Mouse (Mus musculus): ENCODE data around the gene Fdxr. TPM values are rescaled to one million over a fixed set of nuclear protein-coding genes. Genes with fewer than 3 reads are reported as not detected.

The Fdxr gene
- polyA plus RNA-seq, 1 experiment from 2014 or later = 19.4 TPM

DNA sequence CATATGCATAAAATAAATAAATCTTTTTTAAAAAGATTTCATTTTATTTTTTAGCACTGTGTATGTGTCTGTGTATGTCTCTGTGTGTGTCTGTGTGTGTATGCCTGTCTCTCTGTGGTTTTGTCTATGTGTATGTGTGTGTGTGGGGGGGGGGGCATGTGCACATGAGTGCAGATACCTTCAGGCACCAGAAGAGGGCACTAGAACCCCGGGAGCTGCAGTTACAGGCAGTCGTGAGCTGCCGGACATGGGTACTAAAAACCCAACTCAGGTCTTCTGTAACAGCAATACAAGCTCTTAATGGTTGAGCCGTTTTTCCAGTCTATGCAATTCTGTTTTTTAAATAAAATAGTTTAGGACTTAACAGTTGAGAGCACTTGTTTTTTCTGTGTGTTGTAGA, 23.9 kb upstream of the Fdxr start:
- H3K4me1 ChIP-seq (replicated peaks) = peaks cover 17% of the 10 kb centered on the region
- WGBS = 87% methylated on average over 4 of the region's 4 CpGs

DNA sequence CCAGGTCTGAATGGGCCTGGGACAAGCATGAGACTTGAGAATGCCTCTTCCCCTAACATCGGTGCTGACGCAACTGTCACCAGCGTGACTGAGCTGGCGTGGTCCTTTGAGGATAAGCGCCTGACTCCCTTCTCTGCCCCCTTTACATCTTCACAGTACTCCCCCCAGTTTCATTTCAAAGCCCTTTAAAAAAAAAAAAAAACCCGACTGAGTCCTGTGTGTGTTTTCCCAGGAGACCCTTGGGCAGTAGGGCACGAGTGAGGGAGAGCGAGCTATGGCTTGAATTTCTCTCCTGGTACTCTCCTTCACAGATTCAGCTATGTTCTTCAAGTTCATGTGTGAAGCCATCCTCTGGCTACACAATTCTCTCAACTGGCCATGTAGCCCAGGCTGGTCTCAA, 21.3 kb upstream of the Fdxr start:
- H3K27me3 ChIP-seq = peaks cover 21% of the 10 kb centered on the region
- H3K4me1 ChIP-seq (replicated peaks) = peaks cover 17% of the 10 kb centered on the region
- no peak for ATAC-seq (ENCODE audit: low read depth)
- H3K36me3 ChIP-seq = no peaks in the 10 kb centered on the region
- 67% methylated on average over 8 of the region's 8 CpGs for WGBS
- H3K9ac ChIP-seq = no peak overlapping the region
- no peak overlapping the region for H3K4me3 ChIP-seq
- no peaks in the 10 kb centered on the region for H3K9me3 ChIP-seq
- H3K27ac ChIP-seq (replicated peaks) = no peak overlapping the region
- H3K4me2 ChIP-seq = peak overlapping the region; percentile 80; the same call in 1 of the 2 replicates

More for the DNA sequence above, 23.9 kb upstream of the Fdxr start:
- Histone ChIP-seq H3K36me3 (no peaks in the 10 kb centered on the region), H3K27me3 (peaks cover 21% of the 10 kb centered on the region), H3K9me3 (no peaks in the 10 kb centered on the region), H3K4me3 (no peak overlapping the region), H3K9ac (no peak overlapping the region), H3K4me2 (no peak overlapping the region), H3K27ac (replicated peaks) (no peak overlapping the region)
- ATAC-seq (ENCODE audit: low read depth) = no peak

DNA sequence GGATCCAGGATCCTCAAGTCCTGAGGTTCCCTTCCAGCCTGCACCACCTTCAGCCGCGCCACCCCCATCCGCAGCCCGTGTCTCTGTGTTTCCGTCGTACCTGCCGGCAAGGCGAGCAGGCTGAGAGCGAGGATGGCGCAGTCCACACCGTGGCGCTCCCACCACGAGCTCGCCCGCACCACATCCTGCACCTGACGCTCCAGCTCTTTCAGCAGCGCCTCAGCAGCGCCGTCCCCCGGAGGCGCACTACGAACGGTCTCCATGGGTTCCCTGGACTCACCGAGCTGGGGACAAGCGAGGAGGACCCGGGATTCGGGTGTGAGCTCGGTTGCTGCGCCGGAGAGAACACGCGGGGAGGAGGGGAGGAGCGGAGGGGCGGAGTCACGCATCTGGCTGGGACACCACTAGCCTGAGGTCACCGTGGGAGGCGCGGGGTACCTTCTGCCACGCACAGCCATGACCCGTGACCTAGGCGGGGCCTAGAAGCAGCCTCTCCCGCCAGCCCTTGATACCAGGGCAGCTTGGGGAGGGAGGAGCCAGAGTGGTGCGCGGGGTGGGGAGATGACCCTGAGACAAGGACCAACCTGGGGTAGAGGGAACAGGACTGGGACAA, 20.5 kb upstream of the Fdxr start, which contains the start of gene Fads6:
Gene Fads6 (minus strand): TSS at position 450 of the 613 bp plus-strand sequence.
- peak; percentile 87 for ATAC-seq (ENCODE audit: low read depth)
- peak within 1 kb of the TSS; percentile 75 for H3K9ac ChIP-seq
- H3K27ac ChIP-seq (replicated peaks) = peak within 1 kb of the TSS; percentile 42; the same call in 1 of the 2 replicates
- H3K9me3 ChIP-seq = no peaks in the 10 kb centered on the region
- H3K4me2 ChIP-seq = peak within 1 kb of the TSS; percentile 80
- under 1% methylated on average over 43 of the region's 44 CpGs for WGBS
- peaks cover 17% of the 10 kb centered on the region for H3K4me1 ChIP-seq (replicated peaks)
- no peaks in the 10 kb centered on the region for H3K36me3 ChIP-seq
- peak within 1 kb of the TSS; percentile 52 for H3K4me3 ChIP-seq
- H3K27me3 ChIP-seq = peaks cover 21% of the 10 kb centered on the region

DNA sequence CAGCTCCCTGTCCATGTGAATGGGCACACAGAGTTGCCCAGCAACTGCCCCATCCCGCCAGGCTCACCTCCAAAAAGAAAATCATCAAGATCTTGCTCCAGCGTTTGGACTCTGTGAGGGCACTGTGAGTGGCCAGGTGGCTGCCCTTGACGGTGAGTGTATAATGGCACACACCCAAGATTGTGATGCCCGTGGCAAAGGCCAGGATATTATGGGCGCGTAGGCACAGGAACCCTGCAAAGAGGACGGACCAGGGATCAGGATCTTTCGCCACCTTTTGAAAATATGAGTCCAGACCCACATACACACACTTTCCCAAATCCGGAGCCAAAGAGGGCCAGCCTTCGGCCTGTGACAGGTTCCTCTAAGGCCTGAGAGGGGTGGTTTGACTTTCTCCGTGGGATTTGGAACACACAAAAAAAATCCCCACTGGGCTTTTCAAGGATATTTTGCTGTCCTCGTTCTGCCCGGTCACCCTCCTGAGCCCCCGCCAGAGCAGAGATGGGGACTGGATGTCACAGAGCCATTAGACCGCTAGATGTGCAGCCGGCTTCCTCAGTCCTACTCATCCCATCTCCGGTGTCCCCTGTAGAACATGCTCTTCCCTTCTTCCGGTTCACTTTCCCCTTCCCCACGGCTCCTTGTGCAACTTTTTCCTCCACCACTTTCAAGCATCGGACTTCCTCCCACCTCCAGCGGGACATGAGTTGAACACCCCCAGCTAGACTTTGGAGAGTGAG, 19.8 kb upstream of the Fdxr start:
- Histone ChIP-seq H3K9me3 (no peaks in the 10 kb centered on the region), H3K36me3 (no peaks in the 10 kb centered on the region), H3K4me1 (replicated peaks) (peaks cover 17% of the 10 kb centered on the region), H3K27ac (replicated peaks) (no peak overlapping the region), H3K27me3 (peaks cover 21% of the 10 kb centered on the region), H3K4me2 (peak overlapping the region; percentile 80), H3K4me3 (peak overlapping the region; percentile 52), H3K9ac (peak overlapping the region; percentile 75)
- peak; percentile 61 for ATAC-seq (ENCODE audit: low read depth)
- WGBS = 58% methylated on average over 21 of the region's 21 CpGs

DNA sequence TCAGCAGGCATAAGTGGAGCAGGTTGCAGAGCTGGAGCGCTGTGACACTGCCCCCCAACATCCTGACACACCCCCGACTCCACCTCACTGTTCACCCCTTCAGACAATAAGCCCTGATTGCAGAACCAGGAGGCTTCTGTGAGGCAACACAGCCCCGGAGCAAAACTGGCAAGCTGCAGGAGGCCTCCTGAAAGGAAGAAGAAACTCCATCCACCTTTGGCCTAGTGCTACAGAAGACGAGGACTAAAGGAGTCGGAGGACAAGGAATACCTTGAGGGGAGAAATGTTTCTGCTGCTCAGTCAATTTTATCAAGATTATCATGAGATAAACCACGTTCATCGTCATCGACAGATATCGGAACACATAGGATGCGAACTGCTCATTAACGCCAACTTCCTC, 19.1 kb upstream of the Fdxr start:
- peaks cover 21% of the 10 kb centered on the region for H3K27me3 ChIP-seq
- H3K36me3 ChIP-seq = no peaks in the 10 kb centered on the region
- H3K4me2 ChIP-seq = 0 out of 2 replicates have a peak overlapping the region, but pooled peaks have one; percentile 80
- 91% methylated on average over 11 of the region's 11 CpGs for WGBS
- no peak for ATAC-seq (ENCODE audit: low read depth)
- H3K9ac ChIP-seq = no peak overlapping the region
- H3K9me3 ChIP-seq = no peaks in the 10 kb centered on the region
- H3K4me1 ChIP-seq (replicated peaks) = peaks cover 17% of the 10 kb centered on the region
- H3K27ac ChIP-seq (replicated peaks) = no peak overlapping the region
- no peak overlapping the region for H3K4me3 ChIP-seq

DNA sequence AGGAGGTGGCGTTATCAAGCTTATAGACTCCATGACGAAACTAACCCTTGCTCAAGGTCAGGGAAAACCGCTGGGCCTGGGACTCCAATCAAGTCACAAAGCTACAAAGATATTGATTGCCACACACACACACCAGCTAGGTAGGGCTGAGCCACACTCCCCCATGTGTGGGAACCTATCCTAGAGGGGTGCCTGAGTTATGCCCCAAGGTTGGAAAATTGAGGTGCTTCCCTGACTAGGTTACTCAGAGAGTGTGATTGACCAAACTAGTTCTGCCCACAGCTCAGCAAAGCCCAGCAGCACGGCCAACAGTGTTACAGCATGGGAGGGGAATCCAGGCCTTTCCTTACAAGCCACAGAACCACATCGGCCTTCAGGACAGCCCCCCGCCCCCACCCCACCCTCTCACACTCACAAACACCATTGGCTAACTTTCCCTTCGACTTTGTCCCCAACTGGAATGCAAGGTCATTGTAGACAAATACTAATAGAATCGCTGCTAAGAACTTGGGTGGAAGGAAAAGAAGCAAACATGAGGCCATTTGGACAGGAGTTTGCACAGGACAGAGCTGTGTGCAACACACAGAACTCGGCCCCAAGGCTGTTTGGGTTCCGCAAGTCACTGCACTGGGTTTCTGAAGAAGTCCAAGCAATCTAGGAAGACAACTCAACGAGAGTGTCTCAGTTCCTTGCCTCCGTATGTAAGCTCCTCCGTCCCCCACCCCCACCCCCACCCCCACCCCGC, 16.0 kb upstream of the Fdxr start:
- H3K4me3 ChIP-seq = no peak overlapping the region
- H3K4me1 ChIP-seq (replicated peaks) = peaks cover 15% of the 10 kb centered on the region
- no peak overlapping the region for H3K9ac ChIP-seq
- H3K27ac ChIP-seq (replicated peaks) = 0 out of 2 replicates have a peak overlapping the region, but pooled peaks have one; percentile 0
- no peaks in the 10 kb centered on the region for H3K9me3 ChIP-seq
- H3K36me3 ChIP-seq = no peaks in the 10 kb centered on the region
- no peak overlapping the region for H3K4me2 ChIP-seq
- 66% methylated on average over 14 of the region's 14 CpGs for WGBS
- no peak for ATAC-seq (ENCODE audit: low read depth)
- peaks cover 11% of the 10 kb centered on the region for H3K27me3 ChIP-seq

DNA sequence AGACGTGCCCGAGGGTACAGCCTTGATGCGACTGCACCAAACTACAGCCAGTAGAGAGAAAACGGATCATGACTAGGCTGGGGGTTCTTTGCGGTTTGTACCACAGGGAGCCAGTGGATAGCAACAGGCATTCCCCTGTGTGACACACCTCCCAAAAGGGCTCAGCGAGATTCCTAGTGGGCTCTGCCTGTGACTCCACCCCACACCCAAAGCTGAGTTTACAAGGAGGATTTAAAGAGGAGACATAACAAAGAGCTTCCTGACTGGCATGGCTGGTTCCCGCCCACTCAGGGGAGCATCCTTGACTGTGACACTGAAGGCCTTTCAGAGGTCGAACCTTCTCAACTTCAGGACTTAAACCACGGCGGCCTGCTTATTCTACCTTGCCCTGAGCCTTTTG, 14.7 kb upstream of the Fdxr start:
- no peak overlapping the region for H3K4me2 ChIP-seq
- H3K9me3 ChIP-seq = no peaks in the 10 kb centered on the region
- peaks cover 6% of the 10 kb centered on the region for H3K27me3 ChIP-seq
- no peak overlapping the region for H3K4me3 ChIP-seq
- no peaks in the 10 kb centered on the region for H3K36me3 ChIP-seq
- 81% methylated on average over 10 of the region's 10 CpGs for WGBS
- peaks cover 6% of the 10 kb centered on the region; the same call in 1 of the 2 replicates for H3K4me1 ChIP-seq (replicated peaks)
- no peak overlapping the region for H3K27ac ChIP-seq (replicated peaks)
- no peak overlapping the region for H3K9ac ChIP-seq
- ATAC-seq (ENCODE audit: low read depth) = no peak

DNA sequence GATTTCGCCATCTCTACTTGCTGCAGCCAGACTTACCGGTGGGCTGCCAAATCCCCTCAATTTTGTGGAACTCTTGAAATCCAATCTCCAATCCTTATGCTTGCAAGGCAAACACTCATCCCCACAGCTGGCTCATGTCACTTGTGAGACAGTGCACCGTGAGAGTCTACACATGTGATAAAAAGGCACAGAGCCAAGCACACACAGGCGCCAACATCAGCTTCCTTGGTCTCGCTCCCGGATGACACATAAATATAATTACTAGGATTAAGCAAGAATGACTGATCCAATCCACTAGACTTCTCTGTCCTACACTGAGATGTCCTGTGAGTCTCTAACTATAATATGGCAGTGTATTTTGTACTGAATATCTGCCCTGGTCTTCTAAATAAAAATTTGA, 14.1 kb upstream of the Fdxr start:
- no peak overlapping the region for H3K4me2 ChIP-seq
- no peaks in the 10 kb centered on the region for H3K9me3 ChIP-seq
- ATAC-seq (ENCODE audit: low read depth) = no peak
- no peak overlapping the region for H3K4me3 ChIP-seq
- no peaks in the 10 kb centered on the region for H3K36me3 ChIP-seq
- H3K4me1 ChIP-seq (replicated peaks) = peaks cover 9% of the 10 kb centered on the region; the same call in 1 of the 2 replicates
- no peak overlapping the region for H3K9ac ChIP-seq
- H3K27ac ChIP-seq (replicated peaks) = no peak overlapping the region
- 82% methylated on average over 6 of the region's 6 CpGs for WGBS
- no peaks in the 10 kb centered on the region for H3K27me3 ChIP-seq

DNA sequence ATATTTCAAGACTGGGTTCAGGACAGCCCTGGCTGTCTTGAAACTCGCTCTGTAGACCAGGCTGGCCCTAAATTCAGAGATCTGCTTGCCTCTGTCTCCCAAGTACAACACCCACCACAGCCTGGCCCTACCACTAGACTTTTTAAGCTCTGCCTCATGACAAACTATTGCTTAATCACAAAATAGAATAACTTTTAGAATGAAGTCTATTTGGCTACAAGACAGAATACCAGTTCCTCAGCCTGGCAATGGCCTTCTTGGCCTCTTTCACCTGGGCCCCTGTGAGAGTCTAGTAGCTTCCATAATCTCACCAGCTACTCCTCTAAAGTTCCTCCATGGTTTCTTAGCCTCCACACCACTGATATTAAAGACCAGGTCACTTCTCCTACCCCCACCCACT, 13.5 kb upstream of the Fdxr start:
- H3K9ac ChIP-seq = no peak overlapping the region
- H3K27me3 ChIP-seq = no peaks in the 10 kb centered on the region
- H3K4me2 ChIP-seq = no peak overlapping the region
- peaks cover 9% of the 10 kb centered on the region; the same call in 1 of the 2 replicates for H3K4me1 ChIP-seq (replicated peaks)
- no peak overlapping the region for H3K27ac ChIP-seq (replicated peaks)
- WGBS = 94% methylated on average over 1 of the region's 1 CpGs
- H3K4me3 ChIP-seq = no peak overlapping the region
- no peaks in the 10 kb centered on the region for H3K36me3 ChIP-seq
- H3K9me3 ChIP-seq = no peaks in the 10 kb centered on the region
- ATAC-seq (ENCODE audit: low read depth) = no peak

DNA sequence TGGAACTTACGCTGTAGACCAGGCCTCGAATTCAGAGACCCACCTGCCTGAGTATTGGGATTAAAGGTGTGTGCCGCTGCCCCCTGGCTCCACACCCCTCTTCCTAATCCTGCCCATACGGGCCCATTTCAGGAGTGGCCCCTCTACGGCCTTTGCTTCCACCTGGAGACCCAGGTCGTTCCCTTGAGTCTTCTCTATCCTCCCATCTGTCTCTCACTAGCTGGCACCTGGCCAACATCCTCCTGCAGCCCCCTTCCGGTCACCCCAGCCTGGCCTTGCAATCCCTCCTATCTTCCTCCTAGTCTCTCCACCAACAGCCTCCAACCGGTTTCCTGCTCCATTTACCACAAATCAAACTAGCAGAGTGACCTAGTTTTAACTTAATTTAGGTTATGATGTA, 13.0 kb upstream of the Fdxr start:
- H3K4me1 ChIP-seq (replicated peaks) = peaks cover 9% of the 10 kb centered on the region; the same call in 1 of the 2 replicates
- no peaks in the 10 kb centered on the region for H3K27me3 ChIP-seq
- 85% methylated on average over 8 of the region's 8 CpGs for WGBS
- H3K27ac ChIP-seq (replicated peaks) = no peak overlapping the region
- H3K4me2 ChIP-seq = no peak overlapping the region
- no peaks in the 10 kb centered on the region for H3K9me3 ChIP-seq
- H3K9ac ChIP-seq = no peak overlapping the region
- no peaks in the 10 kb centered on the region for H3K36me3 ChIP-seq
- ATAC-seq (ENCODE audit: low read depth) = no peak
- H3K4me3 ChIP-seq = no peak overlapping the region

DNA sequence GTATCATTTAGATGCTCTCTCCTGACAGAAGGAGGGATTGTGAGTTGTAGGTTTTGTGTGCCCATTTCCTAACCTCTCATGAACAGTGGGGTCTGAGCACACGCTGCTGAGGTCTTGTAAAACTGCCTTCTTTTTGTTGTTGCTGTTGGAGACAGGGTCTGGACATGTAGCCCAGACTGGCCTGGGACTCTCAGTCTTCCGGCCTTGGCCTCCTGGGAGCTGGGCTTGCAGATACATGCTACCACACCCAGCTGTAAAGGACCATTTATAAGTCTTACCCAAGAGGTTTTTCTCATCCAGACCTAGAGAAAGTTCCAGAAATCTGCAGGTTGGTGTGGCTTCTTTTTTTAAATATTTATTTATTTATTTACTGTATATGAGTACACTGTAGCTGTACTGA, 11.5 kb upstream of the Fdxr start:
- Histone ChIP-seq H3K4me2 (no peak overlapping the region), H3K4me3 (no peak overlapping the region), H3K27me3 (no peaks in the 10 kb centered on the region), H3K9me3 (no peaks in the 10 kb centered on the region), H3K36me3 (no peaks in the 10 kb centered on the region), H3K9ac (no peak overlapping the region), H3K27ac (replicated peaks) (no peak overlapping the region), H3K4me1 (replicated peaks) (peaks cover 9% of the 10 kb centered on the region)
- no peak for ATAC-seq (ENCODE audit: low read depth)
- 88% methylated on average over 2 of the region's 2 CpGs for WGBS

DNA sequence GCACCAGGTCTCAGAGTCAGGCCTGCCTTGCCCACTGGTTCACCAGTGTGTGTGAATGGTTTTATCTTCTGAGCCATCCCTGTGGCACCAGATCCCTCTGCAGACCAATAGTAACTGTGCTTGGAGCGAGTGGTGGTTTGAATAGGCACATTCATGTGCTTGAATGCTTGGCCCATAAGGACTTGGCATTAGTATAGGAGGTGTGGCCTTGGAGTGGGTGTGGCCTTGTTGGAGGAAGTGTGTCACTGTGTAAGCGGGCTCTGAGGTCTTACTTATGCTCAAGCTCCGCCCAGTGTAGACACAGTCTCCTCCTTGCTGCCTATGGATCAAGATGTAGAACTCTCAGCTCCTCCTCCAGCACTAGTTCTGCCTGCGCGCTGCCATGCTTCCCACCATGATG, 10.5 kb upstream of the Fdxr start:
- ATAC-seq (ENCODE audit: low read depth) = peak; percentile 28; the same call in 1 of the 2 replicates
- Histone ChIP-seq H3K36me3 (no peaks in the 10 kb centered on the region), H3K4me3 (no peak overlapping the region), H3K27ac (replicated peaks) (no peak overlapping the region), H3K9ac (no peak overlapping the region), H3K9me3 (no peaks in the 10 kb centered on the region), H3K27me3 (no peaks in the 10 kb centered on the region), H3K4me2 (no peak overlapping the region), H3K4me1 (replicated peaks) (peaks cover 9% of the 10 kb centered on the region)
- 84% methylated on average over 5 of the region's 5 CpGs for WGBS
